Mouse (Mus musculus) ES-E14 (cell line): ENCODE data around the gene Hoxd11.

ENCODE experiments used
- CHD2 ChIP-seq: IDR thresholded peaks from 2 replicates; pipeline ENCODE4 v1.6.1; 2014; ENCODE audit warnings: mild to moderate bottlenecking, low read depth, low read length, inconsistent platforms
- HCFC1 ChIP-seq: IDR thresholded peaks from 2 replicates; pipeline ENCODE4 v1.6.1; 2012; ENCODE audit warnings: low read length, inconsistent platforms, borderline replicate concordance; ENCODE audit not compliant: insufficient read depth
- MAFK ChIP-seq: IDR thresholded peaks from 2 replicates; pipeline ENCODE4 v1.6.1; 2014; ENCODE audit warnings: mild to moderate bottlenecking, low read depth, low read length, inconsistent platforms; ENCODE audit not compliant: insufficient read depth
- ZC3H11A ChIP-seq: IDR thresholded peaks from 2 replicates; pipeline ENCODE4 v1.6.1; 2012; ENCODE audit warnings: low read depth, mild to moderate bottlenecking, inconsistent platforms, low read length, borderline replicate concordance
- ZNF384 ChIP-seq: IDR thresholded peaks from 2 replicates; pipeline ENCODE4 v1.6.1; 2012; ENCODE audit warnings: low read depth, low read length, inconsistent platforms

DNA sequence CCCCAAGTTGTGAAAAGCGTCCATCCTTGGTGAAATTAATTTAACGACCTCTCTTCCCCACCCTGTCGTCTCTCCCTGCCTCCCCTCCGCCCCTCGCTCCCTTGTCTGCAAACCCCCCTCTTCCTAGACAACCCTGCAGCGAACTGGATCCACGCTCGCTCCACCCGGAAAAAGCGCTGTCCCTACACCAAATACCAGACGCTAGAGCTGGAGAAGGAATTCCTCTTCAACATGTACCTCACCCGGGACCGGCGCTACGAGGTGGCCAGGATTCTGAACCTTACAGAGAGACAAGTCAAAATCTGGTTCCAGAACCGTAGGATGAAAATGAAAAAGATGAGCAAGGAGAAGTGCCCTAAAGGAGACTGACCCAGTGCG is 19.7 kb downstream of the Hoxd11 start:
- TF ChIP-seq ZNF384 (no peak), MAFK (no peak), CHD2 (no peak), ZC3H11A (no peak), HCFC1 (no peak)
